Comparison of ENCODE assay signal across 9 mouse cellular contexts in genomic region chr5:90951475-90951874, GRCm38 (mm10). TPM values are rescaled to one million over a fixed set of nuclear protein-coding genes. Genes with fewer than 3 reads are reported as not detected.
DNase-seq lines count a peak whose midpoint lies in the region; ATAC-seq lines count a peak whose summit lies in the region.
"Had no signal": no experiment of that assay in that cellular context is flagged by ENCODE, and none has a peak within 500 bp of the region (broad histone marks: within the 10 kb centered on the region; RNA-seq: fewer than 3 reads in every experiment).

No protein-coding gene starts in this region.

- no peaks in the 10 kb centered on the region for H3K9me3 ChIP-seq in forebrain, embryonic 16.5 days (ENCODE audit: control insufficient read depth, low read length)
- no peaks in the 10 kb centered on the region for H3K9me3 ChIP-seq in midbrain, embryonic 15.5 days
- H3K9me3 ChIP-seq: heart, embryonic 13.5 days had no signal

- peaks cover 4% of the 10 kb centered on the region; the same call in 1 of the 2 replicates for H3K36me3 ChIP-seq in forebrain, embryonic 16.5 days (ENCODE audit: control insufficient read depth, insufficient read depth)
- no peaks in the 10 kb centered on the region for H3K36me3 ChIP-seq in midbrain, embryonic 15.5 days (replicated peaks)
- H3K36me3 ChIP-seq: heart, embryonic 13.5 days had no signal

- H3K4me3 ChIP-seq in forebrain, embryonic 16.5 days (replicated peaks; ENCODE audit: low read length): no peak overlapping the region
- H3K4me3 ChIP-seq in midbrain, embryonic 15.5 days: no peak overlapping the region
- H3K4me3 ChIP-seq: heart, embryonic 13.5 days had no signal

- H3K27me3 ChIP-seq in forebrain, embryonic 16.5 days (replicated peaks; ENCODE audit: control insufficient read depth, insufficient read depth, low read length): no peaks in the 10 kb centered on the region
- no peaks in the 10 kb centered on the region for H3K27me3 ChIP-seq in midbrain, embryonic 15.5 days (replicated peaks)
- H3K27me3 ChIP-seq: heart, embryonic 13.5 days had no signal

- DNase-seq in embryo, embryonic 10.5 days (ENCODE audit: low spot score): peak; percentile 12
- no peak for DNase-seq in embryo, embryonic 9.5 days (ENCODE audit: extremely low spot score)
- DNase-seq in thymus, postnatal 25 days: peak; percentile 32
- no peak for DNase-seq in thymus, postnatal 4 days
- DNase-seq in layer of hippocampus, adult 9-10 months (ENCODE audit: low spot score): peak; percentile 72
- no peak for DNase-seq in embryo, embryonic 11 days

- no peaks in the 10 kb centered on the region for H3K4me1 ChIP-seq in forebrain, embryonic 16.5 days (replicated peaks; ENCODE audit: control insufficient read depth, insufficient read depth, low read length)
- H3K4me1 ChIP-seq in midbrain, embryonic 15.5 days: no peaks in the 10 kb centered on the region

- ATAC-seq in forebrain, embryonic 16.5 days: peak; percentile 84
- ATAC-seq in midbrain, embryonic 15.5 days (replicated peaks): peak; percentile 93

- no peak overlapping the region for H3K9ac ChIP-seq in forebrain, embryonic 16.5 days (replicated peaks; ENCODE audit: low read depth, low read length)
- no peak overlapping the region for H3K9ac ChIP-seq in midbrain, embryonic 15.5 days
- H3K9ac ChIP-seq: heart, embryonic 13.5 days had no signal

- no peak overlapping the region for H3K4me2 ChIP-seq in forebrain, embryonic 16.5 days (ENCODE audit: low read length)
- no peak overlapping the region for H3K4me2 ChIP-seq in midbrain, embryonic 15.5 days
- H3K4me2 ChIP-seq: heart, embryonic 13.5 days had no signal

- WGBS in forebrain, embryonic 16.5 days: 27% methylated on average over 2 of the region's 2 CpGs
- 37% methylated on average over 2 of the region's 2 CpGs for WGBS in midbrain, embryonic 15.5 days

- no peak overlapping the region for H3K27ac ChIP-seq in forebrain, embryonic 16.5 days (ENCODE audit: low read length)
- H3K27ac ChIP-seq in midbrain, embryonic 15.5 days: no peak overlapping the region
- H3K27ac ChIP-seq: heart, embryonic 13.5 days had no signal

RNA-seq across cellular contexts. Expression of gene Mthfd2l, which starts 20.6 kb away (rescaled TPM):
- 58.7 and 62.8 TPM in 2 replicates for polyA plus RNA-seq in forebrain, embryonic 16.5 days (2015; fragmentation: Nextera tagmentation; extraction: Ambion mirVana)
- polyA plus RNA-seq in midbrain, embryonic 15.5 days (2015; fragmentation: Nextera tagmentation; extraction: Ambion mirVana): 59.7 and 65.4 TPM in 2 replicates

RNA-seq across cellular contexts. Expression of gene Cxcl2, which starts 47.8 kb away (rescaled TPM):
- polyA plus RNA-seq in forebrain, embryonic 16.5 days (2015; fragmentation: Nextera tagmentation; extraction: Ambion mirVana): not detected in 2 replicates
- not detected in 2 replicates for polyA plus RNA-seq in midbrain, embryonic 15.5 days (2015; fragmentation: Nextera tagmentation; extraction: Ambion mirVana)
- polyA plus RNA-seq: heart, embryonic 13.5 days had no signal

Comparison
In these comparisons a context has a peak if more than half of its experiments do, and no peak if none do; other contexts are left out.
1. DNase-seq: peak in embryo, embryonic 10.5 days (single experiment), thymus, postnatal 25 days (single experiment) and layer of hippocampus, adult 9-10 months (single experiment); none in embryo, embryonic 9.5 days (single experiment), thymus, postnatal 4 days (single experiment) and embryo, embryonic 11 days (single experiment).